28 mouse cellular contexts compared by ENCODE assay signal in genomic region chr7:46740041-46740440, GRCm38 (mm10). TPM values are rescaled to one million over a fixed set of nuclear protein-coding genes. Genes with fewer than 3 reads are reported as not detected.
"Had no signal": no experiment of that assay in that cellular context is flagged by ENCODE, and none has a peak within 500 bp of the region (broad histone marks: within the 10 kb centered on the region; RNA-seq: fewer than 3 reads in every experiment).

No protein-coding gene starts in this region.

RNA-seq across cellular contexts. Expression of gene Saa1, which starts 2.7 kb away (rescaled TPM):
- polyA plus RNA-seq: limb, embryonic 11.5 days; liver, embryonic 14.5 days; liver, embryonic 15.5 days; liver, embryonic 16.5 days; lung, adult 2 months; lung, embryonic 14.5 days; macrophage; midbrain, embryonic 11.5 days; midbrain, embryonic 12.5 days; midbrain, embryonic 13.5 days; midbrain, embryonic 14.5 days had no signal

RNA-seq across cellular contexts. Expression of gene Saa4, which starts 7.6 kb away (rescaled TPM):
- polyA plus RNA-seq: limb, embryonic 10.5 days; limb, embryonic 11.5 days; limb, embryonic 12.5 days; limb, embryonic 13.5 days; limb, embryonic 14.5 days; limb, embryonic 15.5 days; lung, embryonic 14.5 days; lung, embryonic 15.5 days; lung, embryonic 16.5 days; lung, postnatal 0 days; macrophage; midbrain, embryonic 10.5 days; midbrain, embryonic 11.5 days; midbrain, embryonic 12.5 days; midbrain, embryonic 13.5 days; midbrain, embryonic 14.5 days; midbrain, embryonic 15.5 days; midbrain, embryonic 16.5 days; midbrain, postnatal 0 days; neural tube, embryonic 11.5 days; neural tube, embryonic 12.5 days had no signal

RNA-seq across cellular contexts. Expression of gene Saa2, which starts 11.5 kb away (rescaled TPM):
- polyA plus RNA-seq: liver, embryonic 11.5 days; liver, embryonic 12.5 days; liver, embryonic 13.5 days; liver, embryonic 14.5 days; liver, embryonic 15.5 days; liver, embryonic 16.5 days; lung, adult 2 months; lung, embryonic 14.5 days; lung, embryonic 15.5 days; lung, embryonic 16.5 days; lung, postnatal 0 days; macrophage; midbrain, embryonic 11.5 days; midbrain, embryonic 12.5 days; midbrain, embryonic 13.5 days; midbrain, embryonic 14.5 days; midbrain, embryonic 15.5 days; midbrain, embryonic 16.5 days; midbrain, postnatal 0 days; neural tube, embryonic 12.5 days had no signal

RNA-seq across cellular contexts. Expression of gene Saa3, which starts 24.5 kb away (rescaled TPM):
- polyA plus RNA-seq: limb, embryonic 10.5 days; midbrain, embryonic 10.5 days; midbrain, embryonic 11.5 days; midbrain, embryonic 14.5 days; neural tube, embryonic 11.5 days; neural tube, embryonic 12.5 days had no signal
